Mouse (Mus musculus) cerebellum, adult (tissue): ENCODE measurements around the gene 4930467E23Rik.
A peak's percentile ranks its signal among the peaks of the same experiment; 100 is the strongest.
"Not testable (repeated sequence)": the region's sequence is repeated elsewhere in the genome, so short reads cannot be mapped to it uniquely, and the experiment has no call there.

ENCODE experiments used
- ATAC-seq: cut with Nextera tagmentation; 2 replicates; pipeline ENCODE4 v1.9.2; 2017; ENCODE audit warnings: mild to moderate bottlenecking, moderate library complexity, mixed read lengths; ENCODE audit not compliant: insufficient number of reproducible peaks, low FRiP score, low TSS enrichment

Gene 4930467E23Rik

DNA sequence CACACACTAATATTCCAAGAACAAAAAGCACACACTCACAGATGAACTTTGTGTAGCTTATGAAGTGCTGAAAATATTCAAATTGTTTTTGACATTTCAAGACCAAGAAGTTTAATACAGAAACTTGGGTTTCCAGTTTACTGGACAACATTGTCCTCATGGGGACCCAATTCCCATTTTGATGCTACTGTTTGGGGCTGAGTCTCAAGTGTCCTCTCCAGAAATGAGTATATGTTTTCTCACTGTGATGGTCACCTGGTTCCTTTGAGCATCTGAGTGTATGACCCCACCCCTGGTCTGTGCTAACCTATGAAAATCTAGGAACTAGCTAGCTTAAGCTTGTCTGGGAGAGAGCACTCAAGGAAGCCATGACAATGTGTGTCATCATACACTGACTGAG, 20.4 kb upstream of the 4930467E23Rik start:
- not testable (repeated sequence) for ATAC-seq

GRCm38 (mm10) chr8:19709488-19709887, 19.9 kb upstream of the 4930467E23Rik start:
- not testable (repeated sequence) for ATAC-seq

- not testable (repeated sequence) for ATAC-seq
Observed at GRCm38 (mm10) chr8:19711171-19711860, 18.1 kb upstream of the 4930467E23Rik start.

- peak; percentile 64; the same call in 1 of the 2 replicates for ATAC-seq
Observed at GRCm38 (mm10) chr8:19712227-19712750, 17.1 kb upstream of the 4930467E23Rik start.

- not testable (repeated sequence) for ATAC-seq
Observed at GRCm38 (mm10) chr8:19712816-19713215, 16.6 kb upstream of the 4930467E23Rik start.

DNA sequence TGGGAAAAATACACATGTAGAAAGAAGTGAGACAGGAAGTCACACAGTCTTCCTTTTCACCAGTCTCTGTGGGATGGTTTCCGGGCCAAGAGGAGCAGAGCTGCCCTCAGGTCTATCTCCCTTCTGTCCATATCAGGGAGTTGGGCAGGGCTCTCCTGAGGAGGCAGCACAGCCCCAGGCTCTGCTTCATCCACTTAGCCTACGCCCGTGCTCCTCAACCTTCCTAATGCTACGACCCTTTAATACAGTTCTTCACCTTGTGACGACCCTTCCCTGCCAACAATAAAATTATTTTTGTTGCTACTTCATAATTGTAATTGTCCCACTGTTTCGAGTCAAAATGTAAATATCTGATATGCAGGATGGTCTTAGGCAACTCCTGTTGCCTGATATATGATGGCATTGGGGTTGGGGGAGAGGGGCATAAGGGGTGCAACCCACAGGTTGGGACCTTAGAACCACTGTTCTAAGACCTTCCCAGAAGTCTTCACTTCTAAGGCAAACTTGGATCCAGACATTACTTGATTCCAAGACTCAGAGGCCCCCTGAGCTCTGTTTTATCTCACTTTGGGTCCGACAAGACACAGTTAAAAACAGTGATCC, 16.0 kb upstream of the 4930467E23Rik start:
- not testable (repeated sequence) for ATAC-seq

GRCm38 (mm10) chr8:19714426-19714825, 14.9 kb upstream of the 4930467E23Rik start:
- ATAC-seq, result not testable (repeated sequence)

DNA sequence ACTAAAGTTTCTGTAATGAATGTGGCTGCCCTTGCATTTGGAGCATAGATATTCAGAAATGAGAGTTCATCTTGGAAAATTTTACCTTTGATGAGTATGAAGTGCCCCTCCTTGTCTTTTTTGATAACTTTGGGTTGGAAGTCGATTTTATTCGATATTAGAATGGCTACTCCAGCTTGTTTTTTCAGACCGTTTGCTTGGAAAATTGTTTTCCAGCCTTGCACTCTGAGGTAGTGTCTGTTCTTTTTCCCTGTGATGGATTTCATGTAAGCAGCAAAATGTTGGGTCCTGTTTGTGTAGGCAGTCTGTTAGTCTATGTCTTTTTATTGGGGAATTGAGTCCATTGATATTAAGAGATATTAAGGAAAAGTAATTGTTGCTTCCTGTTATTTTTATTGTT, 14.1 kb upstream of the 4930467E23Rik start:
- not testable (repeated sequence) for ATAC-seq

- ATAC-seq, result not testable (repeated sequence)
Observed at GRCm38 (mm10) chr8:19717851-19718250, 11.5 kb upstream of the 4930467E23Rik start.

DNA sequence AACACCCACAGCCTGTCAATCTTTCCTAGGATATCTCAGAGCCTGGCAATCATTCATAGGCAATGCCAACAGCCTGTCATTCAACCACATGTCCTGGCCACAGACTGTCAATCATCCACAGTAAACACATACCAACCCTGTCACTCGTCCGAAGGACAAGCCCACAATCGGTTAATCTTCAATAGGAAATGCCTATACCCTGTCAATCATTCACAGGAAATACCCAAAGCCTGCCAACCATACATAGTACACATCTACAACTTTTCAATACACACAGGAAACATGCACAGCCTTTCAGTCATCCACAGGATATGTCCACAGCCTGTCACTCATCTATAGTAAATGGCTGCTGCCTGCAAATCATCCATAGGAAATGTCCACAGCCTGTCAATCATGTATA, 9.9 kb upstream of the 4930467E23Rik start:
- not testable (repeated sequence) for ATAC-seq

GRCm38 (mm10) chr8:19724871-19725270, 4.5 kb upstream of the 4930467E23Rik start:
- not testable (repeated sequence) for ATAC-seq

DNA sequence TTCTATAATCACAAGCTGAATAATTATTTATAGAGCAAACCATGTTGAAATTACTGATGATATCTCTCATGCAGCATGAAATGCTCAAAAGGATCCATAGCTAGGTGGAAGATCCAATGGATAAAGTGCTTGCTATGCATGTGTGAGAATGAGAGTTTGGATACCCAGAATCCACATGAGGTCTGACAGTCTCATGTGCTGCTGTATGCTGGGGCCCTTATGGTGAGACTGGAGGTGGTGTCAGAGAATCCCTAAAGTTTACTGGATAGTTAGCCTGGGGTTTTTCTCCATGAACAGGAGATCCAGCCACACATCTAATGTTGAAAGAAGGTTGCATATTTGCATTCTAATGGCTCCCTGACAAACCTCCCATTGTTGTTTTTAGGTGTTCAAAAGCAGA, 22.4 kb downstream of the 4930467E23Rik start:
- not testable (repeated sequence) for ATAC-seq

- ATAC-seq, result not testable (repeated sequence)
Observed at GRCm38 (mm10) chr8:19754178-19754577, 24.8 kb downstream of the 4930467E23Rik start.

DNA sequence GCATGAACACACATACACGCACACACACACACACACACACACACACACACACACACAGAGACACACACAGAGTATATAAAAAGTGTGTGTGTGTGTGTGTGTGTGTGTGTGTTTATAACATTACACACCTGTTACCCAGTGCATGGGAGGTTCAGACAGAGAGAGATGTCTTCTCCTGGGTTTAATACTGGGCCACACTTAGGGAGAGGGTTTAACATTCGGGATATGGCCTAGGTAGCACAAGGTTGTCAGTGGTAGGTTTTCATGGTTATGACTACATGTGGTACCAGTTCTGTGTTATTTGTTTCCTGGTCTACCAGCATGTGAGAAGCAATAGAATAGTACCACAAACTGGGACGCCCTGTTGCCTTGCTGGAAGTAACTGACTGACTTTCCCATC, 25.6 kb downstream of the 4930467E23Rik start:
- ATAC-seq, result not testable (repeated sequence)

GRCm38 (mm10) chr8:19761660-19762059, 32.3 kb downstream of the 4930467E23Rik start:
- ATAC-seq, result not testable (repeated sequence)

- ATAC-seq, result not testable (repeated sequence)
Observed at GRCm38 (mm10) chr8:19762860-19763592, 33.6 kb downstream of the 4930467E23Rik start.

GRCm38 (mm10) chr8:19765531-19765930, 36.2 kb downstream of the 4930467E23Rik start:
- not testable (repeated sequence) for ATAC-seq

DNA sequence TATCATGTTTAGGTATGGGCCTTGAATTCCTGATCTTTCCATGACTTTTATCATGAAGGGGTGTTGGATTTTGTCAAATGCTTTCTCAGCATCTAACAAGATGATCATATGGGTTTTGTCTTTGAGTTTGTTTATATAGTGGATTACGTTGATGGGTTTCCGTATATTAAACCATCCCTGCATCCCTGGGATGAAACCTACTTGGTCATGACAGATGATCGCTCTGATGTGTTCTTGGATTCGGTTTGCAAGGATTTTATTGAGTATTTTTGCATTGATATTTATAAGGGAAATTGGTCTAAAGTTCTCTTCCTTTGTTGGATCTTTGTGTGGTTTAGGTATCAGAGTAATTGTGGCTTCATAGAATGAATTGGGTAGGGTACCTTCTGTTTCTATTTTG, 44.1 kb downstream of the 4930467E23Rik start:
- not testable (repeated sequence) for ATAC-seq

DNA sequence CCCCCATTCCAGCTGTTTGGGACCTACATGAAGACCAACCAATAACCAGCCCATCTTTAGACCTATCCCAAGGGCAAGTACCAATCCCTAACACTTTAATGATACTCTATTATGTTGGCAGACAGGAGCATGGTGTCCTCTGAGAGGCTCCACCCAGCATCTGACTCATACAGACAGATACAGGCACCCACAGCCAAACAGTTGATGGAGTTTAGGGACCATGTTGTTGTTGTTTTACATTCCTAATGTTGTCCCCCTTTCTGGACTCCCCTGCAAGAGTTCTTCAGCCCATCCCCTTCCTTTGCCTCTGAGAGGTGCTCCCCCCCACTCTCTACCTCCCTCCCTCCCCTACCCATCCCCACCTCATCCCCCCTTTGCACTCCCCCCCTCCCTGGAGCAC, 46.9 kb downstream of the 4930467E23Rik start:
- ATAC-seq, result not testable (repeated sequence)

GRCm38 (mm10) chr8:19777500-19777899, 48.1 kb downstream of the 4930467E23Rik start:
- not testable (repeated sequence) for ATAC-seq

DNA sequence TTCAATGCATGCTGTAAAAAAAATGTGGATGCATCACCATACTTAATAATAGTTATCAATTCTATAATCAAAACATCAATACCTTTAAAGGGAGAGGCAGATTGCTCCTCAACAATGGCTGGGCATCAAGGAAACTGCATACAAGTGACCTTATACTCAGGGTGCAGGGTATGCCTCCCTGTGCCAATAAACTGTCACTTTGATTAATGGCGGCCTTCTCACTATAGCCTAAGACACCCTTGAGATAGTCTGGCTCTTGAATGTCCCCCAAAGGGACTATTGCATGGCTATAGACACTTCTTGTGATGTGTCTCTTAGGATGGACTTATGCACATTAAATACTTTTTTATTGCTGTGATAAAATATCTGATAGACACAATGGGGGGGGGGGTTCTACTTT, 48.8 kb downstream of the 4930467E23Rik start:
- ATAC-seq, result not testable (repeated sequence)
